Mouse (Mus musculus): ENCODE measurements around the gene Set. TPM values are rescaled to one million over a fixed set of nuclear protein-coding genes. Genes with fewer than 3 reads are reported as not detected.

The Set gene
- total RNA-seq (2023; ENCODE audit: inconsistent age) = 251 to 275 TPM (median 261 TPM) in 4 replicates

GRCm38 (mm10) chr2:30057223-30057904 lies at the start of gene Set:
Gene Set, plus strand, starts transcription at chr2:30057378.

GRCm38 (mm10) chr2:30048699-30049388 lies 8.3 kb upstream of the Set start, which contains the start of gene Wdr34:
Gene Wdr34, minus strand, starts transcription at chr2:30048881.

GRCm38 (mm10) chr2:30077502-30078348 lies 20.5 kb downstream of the Set start, which contains the start of gene Pkn3:
Gene Pkn3, plus strand, starts transcription at chr2:30077684.

GRCm38 (mm10) chr2:30093471-30094207 lies 36.5 kb downstream of the Set start, which contains the start of gene Zdhhc12:
Gene Zdhhc12, minus strand, starts transcription at chr2:30093648.

Other genes starting within 250 kb of the Set start
- 36.7 to 52.5 TPM (median 44.9 TPM) in 4 replicates for gene Urm1, start 237.3 kb upstream of the Set start, total RNA-seq (2023; ENCODE audit: inconsistent age)
- 2.1 to 4.4 TPM (median 2.4 TPM) in 4 replicates for gene Cercam, start 188.2 kb upstream of the Set start, total RNA-seq (2023; ENCODE audit: inconsistent age)
- gene Odf2, start 168.2 kb upstream of the Set start, total RNA-seq (2023; ENCODE audit: inconsistent age) = 100 to 126 TPM (median 103 TPM) in 4 replicates
- gene Gle1, start 122.0 kb upstream of the Set start, total RNA-seq (2023; ENCODE audit: inconsistent age) = 67.7 to 79.2 TPM (median 77.4 TPM) in 4 replicates
- 255 to 325 TPM (median 308 TPM) in 4 replicates for gene Sptan1, start 91.8 kb upstream of the Set start, total RNA-seq (2023; ENCODE audit: inconsistent age)
- 2.5 to 4.4 TPM (median 2.8 TPM) in 4 replicates for gene Wdr34, start 8.5 kb upstream of the Set start, total RNA-seq (2023; ENCODE audit: inconsistent age)
- gene Pkn3, start 20.3 kb downstream of the Set start, total RNA-seq (2023; ENCODE audit: inconsistent age) = 0.87 to 2.3 TPM (median 1.7 TPM) in 4 replicates
- gene Zdhhc12, start 36.3 kb downstream of the Set start, total RNA-seq (2023; ENCODE audit: inconsistent age) = 14.2 to 18.4 TPM (median 15.7 TPM) in 4 replicates
- gene Zer1, start 67.2 kb downstream of the Set start, total RNA-seq (2023; ENCODE audit: inconsistent age) = 67.6 to 74.2 TPM (median 71.0 TPM) in 4 replicates
- gene Tbc1d13, start 76.4 kb downstream of the Set start, total RNA-seq (2023; ENCODE audit: inconsistent age) = 39.1 to 46.0 TPM (median 41.8 TPM) in 4 replicates
- 8.8 to 9.3 TPM (median 9.1 TPM) in 4 replicates for gene Endog, start 114.1 kb downstream of the Set start, total RNA-seq (2023; ENCODE audit: inconsistent age)
- gene Spout1, start 121.1 kb downstream of the Set start, total RNA-seq (2023; ENCODE audit: inconsistent age) = 19.9 to 23.6 TPM (median 22.6 TPM) in 4 replicates
- gene Kyat1, start 148.5 kb downstream of the Set start, total RNA-seq (2023; ENCODE audit: inconsistent age) = 7.4 to 11.1 TPM (median 7.9 TPM) in 4 replicates
- 26.7 to 32.9 TPM (median 28.9 TPM) in 4 replicates for gene Lrrc8a, start 180.3 kb downstream of the Set start, total RNA-seq (2023; ENCODE audit: inconsistent age)
- gene Gm28035, start 183.2 kb downstream of the Set start, total RNA-seq (2023; ENCODE audit: inconsistent age) = 0.90 to 5.9 TPM (median 3.4 TPM) in 4 replicates
- gene Phyhd1, start 208.8 kb downstream of the Set start, total RNA-seq (2023; ENCODE audit: inconsistent age) = 4.9 to 10.3 TPM (median 8.9 TPM) in 4 replicates
- 3.3 TPM in 1 of 4 replicates, not detected in the others for gene Gm28038, start 223.7 kb downstream of the Set start, total RNA-seq (2023; ENCODE audit: inconsistent age)
- 8.1 to 11.2 TPM (median 9.9 TPM) in 4 replicates for gene Dolk, start 229.0 kb downstream of the Set start, total RNA-seq (2023; ENCODE audit: inconsistent age)
- gene Nup188, start 229.0 kb downstream of the Set start, total RNA-seq (2023; ENCODE audit: inconsistent age) = 50.2 to 59.9 TPM (median 55.0 TPM) in 4 replicates